Mouse (Mus musculus): ENCODE results near the gene Spag16. TPM values are rescaled to one million over a fixed set of nuclear protein-coding genes. Genes with fewer than 3 reads are reported as not detected.
A peak's percentile ranks its signal among the peaks of the same experiment; 100 is the strongest.
"Not testable (repeated sequence)": the region's sequence is repeated elsewhere in the genome, so short reads cannot be mapped to it uniquely, and the experiment has no call there.

Gene Spag16
- polyA plus RNA-seq, 1 experiment from 2014 or later = 2.1 TPM

GRCm38 (mm10) chr1:69833476-69833875 is 6.7 kb downstream of the Spag16 start:
- ATAC-seq (ENCODE audit: low FRiP score); H3K27ac ChIP-seq; H3K36me3 ChIP-seq; H3K4me1 ChIP-seq (replicated peaks); H3K9ac ChIP-seq; H3K27me3 ChIP-seq; H3K4me2 ChIP-seq; H3K9me3 ChIP-seq; H3K4me3 ChIP-seq: not testable (repeated sequence)
- WGBS = 89% methylated on average over 4 of the region's 4 CpGs

DNA sequence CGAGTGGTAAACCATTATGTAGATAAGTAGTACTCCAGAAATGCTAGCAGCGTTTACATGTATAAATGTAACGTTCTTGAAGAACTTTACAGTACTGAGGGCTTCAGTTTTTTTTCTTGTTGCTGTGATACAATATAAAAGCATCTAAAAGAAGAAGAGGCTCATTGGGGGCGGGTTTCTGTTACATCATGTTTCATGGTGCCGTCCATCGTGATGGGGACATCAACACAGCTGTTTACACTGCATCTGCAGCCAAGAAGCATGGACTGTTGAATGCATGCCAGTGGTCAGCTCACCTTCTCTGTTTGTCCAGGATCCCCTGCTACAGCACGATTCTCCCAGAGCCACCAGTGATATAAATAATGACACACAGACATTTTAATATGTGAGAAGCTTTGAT is 26.7 kb downstream of the Spag16 start:
- H3K4me3 ChIP-seq = no peak overlapping the region
- ATAC-seq (ENCODE audit: low FRiP score) = no peak
- no peak overlapping the region for H3K9ac ChIP-seq
- 81% methylated on average over 7 of the region's 7 CpGs for WGBS
- no peaks in the 10 kb centered on the region for H3K4me1 ChIP-seq (replicated peaks)
- H3K27me3 ChIP-seq = no peaks in the 10 kb centered on the region
- H3K27ac ChIP-seq = no peak overlapping the region
- no peaks in the 10 kb centered on the region for H3K36me3 ChIP-seq
- no peak overlapping the region for H3K4me2 ChIP-seq
- no peaks in the 10 kb centered on the region for H3K9me3 ChIP-seq

GRCm38 (mm10) chr1:69867776-69868175 is 41.0 kb downstream of the Spag16 start:
- Histone ChIP-seq H3K27me3 (no peaks in the 10 kb centered on the region), H3K4me3 (no peak overlapping the region), H3K4me1 (replicated peaks) (no peaks in the 10 kb centered on the region), H3K9ac (no peak overlapping the region), H3K27ac (no peak overlapping the region), H3K4me2 (no peak overlapping the region), H3K36me3 (no peaks in the 10 kb centered on the region), H3K9me3 (no peaks in the 10 kb centered on the region)
- ATAC-seq (ENCODE audit: low FRiP score) = no peak
- WGBS = 58% methylated on average over 4 of the region's 4 CpGs

- WGBS = 51% methylated on average over 3 of the region's 3 CpGs
Observed at GRCm38 (mm10) chr1:69956606-69957005, 129.8 kb downstream of the Spag16 start.

DNA sequence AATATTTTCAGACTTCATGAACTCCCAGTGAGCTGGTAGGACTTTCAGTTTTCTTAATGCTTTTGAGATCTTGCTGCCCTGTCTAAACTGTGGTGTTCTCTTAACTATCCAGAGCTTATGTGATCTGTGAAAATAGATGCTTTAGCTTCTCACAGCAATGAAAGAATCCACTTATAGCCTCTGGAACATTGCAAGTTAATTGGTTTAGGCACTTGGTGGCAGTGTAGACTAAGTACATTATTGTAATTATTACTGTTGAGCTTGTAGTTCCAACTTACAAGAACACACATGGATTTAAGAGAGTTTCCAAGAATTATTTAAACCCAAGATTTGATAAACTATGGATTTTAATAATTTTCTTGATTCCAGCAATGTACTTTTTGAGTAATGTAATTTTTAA is 170.1 kb downstream of the Spag16 start:
- Histone ChIP-seq H3K36me3 (no peaks in the 10 kb centered on the region), H3K4me3 (no peak overlapping the region), H3K9ac (no peak overlapping the region), H3K4me1 (replicated peaks) (no peaks in the 10 kb centered on the region), H3K9me3 (no peaks in the 10 kb centered on the region), H3K27me3 (no peaks in the 10 kb centered on the region), H3K4me2 (no peak overlapping the region), H3K27ac (no peak overlapping the region)
- no peak for ATAC-seq (ENCODE audit: low FRiP score)

More at GRCm38 (mm10) chr1:69956606-69957005, 129.8 kb downstream of the Spag16 start:
- Histone ChIP-seq H3K9me3 (no peaks in the 10 kb centered on the region), H3K4me2 (no peak overlapping the region), H3K4me3 (no peak overlapping the region), H3K27me3 (no peaks in the 10 kb centered on the region), H3K36me3 (no peaks in the 10 kb centered on the region), H3K9ac (no peak overlapping the region), H3K4me1 (replicated peaks) (no peaks in the 10 kb centered on the region), H3K27ac (no peak overlapping the region)
- no peak for ATAC-seq (ENCODE audit: low FRiP score)

- Histone ChIP-seq H3K9me3 (no peaks in the 10 kb centered on the region), H3K36me3 (no peaks in the 10 kb centered on the region), H3K27ac (no peak overlapping the region), H3K9ac (no peak overlapping the region), H3K4me1 (replicated peaks) (no peaks in the 10 kb centered on the region), H3K4me2 (no peak overlapping the region), H3K27me3 (no peaks in the 10 kb centered on the region), H3K4me3 (no peak overlapping the region)
- ATAC-seq (ENCODE audit: low FRiP score) = no peak
- WGBS = 78% methylated on average over 3 of the region's 3 CpGs
Observed at GRCm38 (mm10) chr1:70012991-70013390, 186.2 kb downstream of the Spag16 start.

DNA sequence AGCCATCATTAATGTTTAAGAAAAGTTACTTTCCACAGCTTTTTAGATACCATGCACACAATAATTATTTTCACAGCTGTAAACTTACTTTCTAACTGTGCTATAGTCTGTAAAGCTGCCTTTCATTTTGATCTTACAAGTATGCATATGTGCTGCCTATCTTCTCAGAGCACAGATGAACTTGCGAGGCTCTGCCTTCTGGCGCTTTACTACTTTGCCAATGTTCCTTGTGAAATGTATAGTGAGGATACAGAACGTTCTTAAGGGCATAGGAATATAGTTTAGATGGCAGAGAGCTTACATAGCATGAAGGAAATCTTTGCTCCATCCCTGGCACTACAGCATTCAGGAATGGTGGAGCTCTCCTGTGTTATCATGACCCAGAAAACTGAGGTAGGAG is 210.6 kb downstream of the Spag16 start:
- Histone ChIP-seq H3K9ac (no peak overlapping the region), H3K4me1 (replicated peaks) (no peaks in the 10 kb centered on the region), H3K4me2 (no peak overlapping the region), H3K9me3 (no peaks in the 10 kb centered on the region), H3K4me3 (no peak overlapping the region), H3K27me3 (no peaks in the 10 kb centered on the region), H3K27ac (no peak overlapping the region), H3K36me3 (no peaks in the 10 kb centered on the region)
- WGBS = 92% methylated on average over 3 of the region's 3 CpGs
- ATAC-seq (ENCODE audit: low FRiP score) = no peak

GRCm38 (mm10) chr1:70067404-70067803 is 240.6 kb downstream of the Spag16 start:
- no peak overlapping the region for H3K4me2 ChIP-seq
- no peaks in the 10 kb centered on the region for H3K27me3 ChIP-seq
- H3K27ac ChIP-seq = no peak overlapping the region
- H3K9me3 ChIP-seq = no peaks in the 10 kb centered on the region
- 42% methylated on average over 1 of the region's 1 CpGs for WGBS
- H3K4me1 ChIP-seq (replicated peaks) = no peaks in the 10 kb centered on the region
- no peaks in the 10 kb centered on the region for H3K36me3 ChIP-seq
- no peak overlapping the region for H3K4me3 ChIP-seq
- no peak overlapping the region for H3K9ac ChIP-seq
- no peak for ATAC-seq (ENCODE audit: low FRiP score)

DNA sequence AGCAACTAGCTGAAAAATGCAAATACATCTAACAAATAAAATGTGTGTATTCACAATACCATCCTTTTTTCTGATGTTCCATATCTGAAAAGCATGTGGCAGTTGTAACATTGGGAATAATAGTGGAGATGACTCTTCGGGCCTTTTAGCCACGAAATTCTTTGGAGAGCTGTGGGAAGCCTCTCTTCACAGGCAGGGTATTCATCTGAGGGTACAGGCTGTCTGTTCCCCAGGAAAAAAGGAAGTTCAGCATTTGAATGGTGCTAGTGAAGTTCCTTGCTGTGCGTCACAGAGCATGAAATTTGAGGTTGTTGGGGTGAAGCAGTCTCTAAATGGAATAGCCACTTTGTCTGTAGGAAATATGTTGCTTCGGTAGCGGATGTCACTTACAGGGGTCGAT is 246.7 kb downstream of the Spag16 start:
- Histone ChIP-seq H3K36me3 (no peaks in the 10 kb centered on the region), H3K27me3 (no peaks in the 10 kb centered on the region), H3K9me3 (no peaks in the 10 kb centered on the region), H3K27ac (no peak overlapping the region), H3K4me1 (replicated peaks) (0 out of 2 replicates have a peak, but pooled peaks cover 3% of the 10 kb centered on the region), H3K4me3 (no peak overlapping the region), H3K9ac (no peak overlapping the region), H3K4me2 (no peak overlapping the region)
- 18% methylated on average over 6 of the region's 6 CpGs for WGBS
- no peak for ATAC-seq (ENCODE audit: low FRiP score)

DNA sequence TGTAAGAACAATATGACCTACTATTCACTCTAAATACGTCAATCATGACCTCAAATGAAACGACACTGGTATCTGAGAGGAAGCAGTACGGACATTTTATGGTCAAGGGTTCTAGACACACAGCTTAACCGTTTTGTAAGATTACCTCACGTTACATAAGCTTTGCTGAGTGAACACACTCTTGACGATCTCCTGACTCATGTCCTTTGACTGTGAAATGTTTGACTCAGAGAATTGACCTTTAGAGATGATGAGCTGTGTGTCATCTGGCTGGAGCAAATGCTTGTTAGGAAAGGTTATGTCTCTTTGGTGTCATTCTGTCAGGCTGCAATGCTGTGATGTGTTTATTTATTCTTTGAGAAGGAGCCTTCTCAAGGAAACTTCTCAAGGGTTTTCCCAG is 252.0 kb downstream of the Spag16 start:
- Histone ChIP-seq H3K9ac (no peak overlapping the region), H3K27ac (no peak overlapping the region), H3K36me3 (no peaks in the 10 kb centered on the region), H3K9me3 (no peaks in the 10 kb centered on the region), H3K4me1 (replicated peaks) (peaks cover 5% of the 10 kb centered on the region; the same call in 1 of the 2 replicates), H3K4me2 (no peak overlapping the region), H3K27me3 (no peaks in the 10 kb centered on the region), H3K4me3 (no peak overlapping the region)
- WGBS = 74% methylated on average over 6 of the region's 6 CpGs
- ATAC-seq (ENCODE audit: low FRiP score) = no peak

DNA sequence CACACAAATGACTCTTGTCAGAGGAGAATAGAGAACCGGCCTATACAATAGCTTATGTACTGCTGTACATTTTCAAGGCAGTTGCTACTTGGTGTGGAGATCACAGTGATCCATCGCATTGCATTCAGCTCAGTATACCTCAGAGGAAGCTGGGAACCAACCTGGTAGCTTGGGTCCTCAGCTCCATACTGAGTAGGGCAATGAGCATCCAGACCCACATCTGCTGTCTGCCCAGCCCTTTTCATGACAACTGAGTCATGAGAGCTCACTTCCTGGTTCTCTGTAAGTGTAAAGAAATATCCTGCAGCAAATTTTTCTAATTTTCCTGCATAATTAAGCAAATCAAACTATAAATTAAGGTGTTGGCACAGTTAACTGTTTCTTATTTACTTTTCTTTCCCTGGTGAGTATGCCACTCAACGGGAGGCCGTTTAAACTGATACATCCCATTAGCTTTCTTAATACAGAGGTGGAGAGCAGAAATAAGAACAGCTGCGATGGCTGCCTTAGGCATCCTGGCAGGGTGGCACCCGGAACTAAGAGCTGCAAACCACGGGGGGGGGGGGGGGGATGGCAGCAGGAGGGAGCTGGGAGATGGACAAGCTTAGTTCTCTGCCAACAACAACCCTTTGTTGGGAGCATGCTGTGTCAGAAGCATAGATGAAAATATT is 255.6 kb downstream of the Spag16 start:
- WGBS = 51% methylated on average over 7 of the region's 7 CpGs
- Histone ChIP-seq H3K4me3 (no peak overlapping the region), H3K27me3 (no peaks in the 10 kb centered on the region), H3K9ac (no peak overlapping the region), H3K4me1 (replicated peaks) (peaks cover 5% of the 10 kb centered on the region; the same call in 1 of the 2 replicates), H3K4me2 (no peak overlapping the region), H3K9me3 (no peaks in the 10 kb centered on the region), H3K36me3 (no peaks in the 10 kb centered on the region), H3K27ac (no peak overlapping the region)
- peak; percentile 87 for ATAC-seq (ENCODE audit: low FRiP score)

GRCm38 (mm10) chr1:70104683-70105082 is 277.9 kb downstream of the Spag16 start:
- H3K9ac ChIP-seq = no peak overlapping the region
- H3K27me3 ChIP-seq = no peaks in the 10 kb centered on the region
- no peak overlapping the region for H3K27ac ChIP-seq
- H3K9me3 ChIP-seq = no peaks in the 10 kb centered on the region
- H3K4me2 ChIP-seq = no peak overlapping the region
- 93% methylated on average over 8 of the region's 8 CpGs for WGBS
- no peak for ATAC-seq (ENCODE audit: low FRiP score)
- no peak overlapping the region for H3K4me3 ChIP-seq
- H3K36me3 ChIP-seq = no peaks in the 10 kb centered on the region
- H3K4me1 ChIP-seq (replicated peaks) = no peaks in the 10 kb centered on the region

DNA sequence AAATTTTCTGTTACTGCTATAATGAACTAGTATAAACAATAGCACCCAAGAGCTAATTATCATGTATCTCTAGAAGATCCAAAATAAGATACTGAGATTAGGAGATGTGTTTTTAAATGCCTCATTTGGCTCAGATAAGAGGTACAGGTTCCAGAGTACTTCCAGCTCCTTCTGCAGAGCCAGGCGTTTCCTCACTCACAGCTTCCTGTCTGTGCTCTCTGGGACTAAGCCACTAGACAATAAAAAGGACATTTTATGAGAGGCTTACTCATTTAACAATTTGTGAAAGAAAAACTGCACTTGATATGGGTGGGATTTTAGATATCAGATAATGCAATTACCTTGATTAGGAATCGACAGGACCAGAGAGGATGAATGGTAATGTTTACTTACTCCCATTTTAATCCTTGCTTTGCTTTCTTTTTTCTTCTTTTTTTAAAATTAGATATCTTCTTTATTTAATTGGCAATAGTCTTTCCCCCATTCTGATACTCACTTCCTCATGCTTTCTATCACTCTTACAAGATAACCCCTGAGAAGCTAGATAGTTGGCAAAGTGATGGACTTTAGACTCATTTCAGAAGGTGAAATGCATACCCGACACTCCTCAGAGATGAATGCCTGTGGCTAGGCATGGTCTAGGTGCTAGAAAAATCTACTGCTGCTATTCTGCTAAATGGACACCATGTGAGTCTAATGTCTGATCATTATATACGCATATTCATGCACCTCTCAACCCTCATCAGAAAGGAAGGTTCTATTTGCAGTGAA is 289.6 kb downstream of the Spag16 start:
- H3K36me3 ChIP-seq = no peaks in the 10 kb centered on the region
- WGBS = 90% methylated on average over 4 of the region's 4 CpGs
- no peak overlapping the region for H3K27ac ChIP-seq
- H3K9ac ChIP-seq = no peak overlapping the region
- H3K4me1 ChIP-seq (replicated peaks) = no peaks in the 10 kb centered on the region
- no peak for ATAC-seq (ENCODE audit: low FRiP score)
- H3K9me3 ChIP-seq = no peaks in the 10 kb centered on the region
- no peaks in the 10 kb centered on the region for H3K27me3 ChIP-seq
- H3K4me3 ChIP-seq = no peak overlapping the region
- no peak overlapping the region for H3K4me2 ChIP-seq

All from hindbrain, embryonic 13.5 days (tissue).